Mouse (Mus musculus) Muller cell, postnatal 12 days (primary cell): ENCODE results near the gene Car6.
A peak's percentile ranks its signal among the peaks of the same experiment; 100 is the strongest.

ENCODE experiments used
- DNase-seq: peaks from one replicate; pipeline ENCODE4 v3.0.0-alpha.2; 2015; ENCODE audit errors: inconsistent ontology term

Car6 gene

DNA sequence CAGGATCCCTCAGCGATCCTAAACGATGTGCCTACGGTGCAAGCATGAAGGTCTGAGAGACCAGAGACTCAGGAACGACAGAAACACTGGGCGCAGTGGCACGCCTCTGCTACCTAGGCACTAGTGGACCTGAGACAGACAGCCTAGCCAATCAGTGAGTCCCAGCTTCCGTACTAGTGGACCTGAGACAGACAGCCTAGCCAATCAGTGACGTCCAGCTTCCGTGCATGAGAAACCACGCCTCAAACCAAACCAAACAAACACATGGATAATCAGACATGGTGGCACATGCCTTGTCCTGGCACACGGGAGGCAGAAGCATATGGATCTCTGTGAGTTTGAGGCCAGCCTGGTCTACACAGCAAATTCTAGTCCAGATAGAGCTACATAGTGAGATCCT, 12.9 kb downstream of the Car6 start:
- DNase-seq = no peak

DNA sequence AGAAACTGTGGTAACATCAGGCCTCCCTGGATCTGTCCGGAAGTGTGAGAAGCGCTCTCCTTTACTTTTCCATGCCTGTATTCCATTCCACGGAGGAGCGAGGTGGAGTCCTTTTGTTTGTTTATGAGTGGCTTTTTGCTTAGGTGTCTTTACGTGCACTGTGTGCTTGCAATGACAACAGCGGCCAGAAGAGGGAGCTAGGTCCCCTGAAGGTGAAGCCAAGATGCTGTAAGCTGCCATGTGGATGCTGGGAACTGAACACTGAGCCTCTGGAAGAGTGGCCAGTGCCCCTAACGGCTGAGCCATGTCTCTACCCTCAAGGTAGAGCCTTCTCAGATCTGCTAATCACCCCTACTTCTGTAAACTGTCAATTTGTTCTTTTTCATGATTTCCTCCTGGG, 19.8 kb downstream of the Car6 start:
- no peak for DNase-seq

DNA sequence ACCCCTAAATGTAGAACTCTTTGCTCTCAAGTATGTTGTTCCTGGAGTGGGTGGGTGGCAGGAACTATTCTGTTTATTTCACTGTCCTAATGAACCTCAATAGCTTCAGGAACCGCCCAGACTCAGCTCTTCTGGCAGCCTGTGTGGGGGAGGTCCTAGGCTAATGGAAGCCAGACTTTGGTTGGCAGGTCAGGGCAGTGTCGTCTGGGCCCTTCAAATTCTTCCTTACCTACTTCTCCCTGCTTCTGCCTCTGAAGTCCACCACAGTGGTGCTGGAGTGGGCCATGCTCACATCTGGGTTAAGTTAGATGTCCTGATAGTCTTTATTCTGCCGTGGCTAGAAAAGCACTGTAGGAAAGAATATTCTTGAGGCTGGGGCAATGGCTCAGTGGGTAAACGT, 23.0 kb downstream of the Car6 start:
- DNase-seq = no peak

DNA sequence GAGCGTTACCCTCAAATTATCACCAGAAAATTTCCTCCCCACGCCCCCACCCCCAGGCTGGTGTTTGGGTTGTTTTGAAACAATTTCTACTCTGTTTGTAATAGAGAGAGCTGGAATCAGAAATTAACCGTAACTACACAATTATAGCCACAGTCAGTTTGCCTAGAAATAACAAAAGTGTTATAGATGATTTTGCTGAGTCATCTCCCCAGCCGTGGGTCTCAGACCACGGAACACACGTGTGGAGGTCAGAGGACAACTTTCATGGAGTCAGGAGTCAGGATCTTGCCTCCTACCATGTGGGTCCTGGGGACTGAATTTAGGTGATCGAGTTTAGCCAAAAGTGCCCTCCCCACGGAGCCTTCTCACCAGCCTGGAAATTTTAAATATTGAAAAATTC, 24.0 kb downstream of the Car6 start:
- no peak for DNase-seq

DNA sequence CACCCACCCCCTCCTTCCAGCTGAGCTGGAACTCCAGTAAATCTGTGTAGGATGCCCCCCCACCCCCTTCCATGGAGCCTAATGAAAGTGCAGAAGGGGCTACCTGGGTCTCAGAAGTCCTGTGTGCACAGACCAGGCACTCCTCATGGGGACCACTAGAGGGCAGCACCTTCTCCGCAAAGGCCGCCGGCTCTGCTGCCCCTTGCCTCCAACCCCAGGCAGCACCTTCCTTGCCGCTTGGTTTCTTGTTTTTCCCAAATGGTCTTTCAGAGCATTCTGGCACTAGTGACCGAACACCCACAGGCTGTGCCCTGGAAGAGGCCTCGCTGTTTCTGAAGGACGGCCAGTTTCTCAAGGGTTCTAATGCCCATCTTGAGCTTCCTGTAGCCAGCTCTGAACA, 24.6 kb downstream of the Car6 start:
- peak; percentile 53 for DNase-seq

DNA sequence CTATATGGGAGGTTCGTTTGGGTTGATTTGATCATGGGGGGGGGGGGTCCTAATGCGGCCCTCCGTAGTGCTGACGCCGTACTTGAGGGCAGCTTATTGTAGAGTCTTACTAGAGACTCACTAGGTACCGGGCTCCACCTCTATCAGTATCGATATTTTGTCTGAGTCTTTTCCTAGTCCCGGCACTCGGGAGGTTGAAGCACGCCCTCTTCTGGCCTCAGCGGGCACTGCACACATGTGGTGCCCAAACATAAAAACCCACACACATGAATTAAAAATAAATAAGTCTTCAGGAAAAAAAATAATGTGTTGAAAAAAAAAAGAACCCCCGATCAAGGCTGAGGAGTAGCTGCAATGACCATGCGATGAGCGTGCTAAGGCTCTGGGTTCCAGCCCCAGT, 27.1 kb downstream of the Car6 start:
- DNase-seq = no peak

DNA sequence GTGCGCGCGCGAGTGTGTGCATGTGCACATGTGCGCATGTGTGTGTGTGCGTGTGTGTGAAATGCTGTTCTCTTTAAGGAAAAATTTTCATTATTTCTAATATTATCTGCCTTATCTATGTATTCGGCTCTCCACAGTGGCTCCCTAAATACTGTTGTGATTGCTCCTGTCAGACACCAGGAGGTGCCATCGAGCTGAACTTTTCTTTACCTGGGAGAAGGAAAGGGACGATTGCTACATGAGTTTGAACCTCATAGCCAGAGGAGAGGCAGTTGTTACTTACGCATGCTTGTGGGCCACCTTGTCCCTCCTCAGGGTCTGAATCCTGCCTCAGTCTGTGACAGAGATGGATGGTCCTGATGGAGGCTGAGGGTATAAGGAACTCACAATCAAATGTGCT, 27.9 kb downstream of the Car6 start:
- peak; percentile 21 for DNase-seq

DNA sequence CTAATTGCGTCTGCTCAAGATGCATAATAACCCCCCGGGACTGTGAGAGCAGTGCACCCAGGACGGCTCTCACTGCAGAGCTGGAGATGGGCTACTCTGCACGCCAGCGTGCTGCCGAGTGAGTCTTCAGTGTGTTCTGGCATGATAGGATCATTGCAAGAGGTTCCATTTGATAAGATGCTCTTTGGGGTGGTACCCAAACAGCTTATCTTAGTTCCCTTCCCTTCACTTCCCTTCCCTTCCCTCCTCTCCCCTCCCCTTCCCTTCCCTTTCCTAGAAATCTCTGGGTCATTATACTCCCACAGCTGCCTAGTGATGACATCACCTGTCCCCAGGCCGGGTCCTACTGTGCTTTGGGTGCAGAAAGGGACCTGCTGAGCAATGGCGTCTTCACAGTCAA, 29.0 kb downstream of the Car6 start:
- DNase-seq = no peak

DNA sequence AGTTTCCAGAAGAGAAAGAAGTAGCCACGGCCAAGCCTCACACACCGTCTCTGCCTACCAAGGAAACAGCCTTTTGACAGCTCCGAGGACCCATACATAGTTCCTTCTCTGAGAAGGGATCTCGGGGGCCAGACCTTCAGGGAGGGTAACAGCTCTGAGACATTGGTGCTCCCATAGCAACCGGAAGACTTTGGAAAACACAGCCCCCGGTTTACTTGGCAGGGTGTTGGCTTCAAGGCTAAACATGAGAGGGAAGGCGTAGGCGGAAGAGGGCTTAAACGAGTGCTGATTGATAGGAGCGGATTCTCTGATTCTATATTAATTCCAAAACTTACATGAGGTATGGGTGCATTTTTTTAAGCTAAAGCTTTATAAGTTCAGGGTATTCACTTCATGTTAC, 32.7 kb downstream of the Car6 start:
- no peak for DNase-seq

DNA sequence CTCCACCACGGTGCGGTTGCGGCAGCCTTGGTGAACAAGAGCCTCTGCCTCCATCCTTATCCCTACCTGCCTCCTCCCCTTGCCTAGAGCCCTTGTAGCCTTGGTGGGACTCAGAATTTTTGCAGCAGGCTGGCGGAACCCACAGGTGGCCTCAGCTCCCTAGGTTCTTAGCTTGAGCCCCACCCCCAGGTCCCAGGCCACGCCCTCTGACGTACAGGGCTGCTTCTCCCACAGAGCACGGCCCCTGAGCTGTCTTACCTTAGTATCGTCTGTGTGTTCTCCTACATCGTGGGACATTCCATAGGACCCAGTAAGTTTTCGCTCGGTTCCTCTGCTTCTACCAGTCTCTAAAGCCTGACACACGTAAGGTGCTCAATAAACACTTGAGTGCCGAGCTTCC, 36.3 kb downstream of the Car6 start:
- DNase-seq = no peak

DNA sequence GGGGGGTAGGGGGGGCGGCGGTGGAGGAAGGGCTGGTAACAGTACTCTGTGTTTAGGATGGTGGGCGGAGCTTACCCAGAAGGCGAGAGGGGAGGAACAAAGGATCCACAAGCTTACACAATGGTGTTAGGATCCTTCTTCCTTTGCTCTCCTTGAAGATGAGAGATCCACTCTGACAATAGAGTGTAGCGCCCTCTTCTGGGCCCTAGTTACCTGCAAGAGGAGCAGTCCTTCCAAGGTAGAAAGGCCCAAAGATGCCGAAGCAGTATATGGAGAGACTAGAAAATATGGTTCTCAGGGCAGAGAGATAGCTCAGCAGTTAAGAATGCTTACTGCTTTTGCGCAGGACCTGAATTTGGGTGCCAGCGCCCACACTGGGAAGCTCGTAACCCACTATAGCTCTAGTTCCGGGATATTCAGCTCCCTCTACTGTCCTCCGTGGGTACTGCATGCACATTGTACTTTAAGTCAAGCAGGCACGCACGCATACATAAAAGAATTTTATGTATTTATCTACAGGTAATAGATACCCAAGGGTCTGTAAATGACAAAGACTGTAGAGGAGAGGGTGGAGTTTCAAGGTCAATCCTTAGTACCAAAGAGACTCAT, 38.5 kb downstream of the Car6 start:
- no peak for DNase-seq

DNA sequence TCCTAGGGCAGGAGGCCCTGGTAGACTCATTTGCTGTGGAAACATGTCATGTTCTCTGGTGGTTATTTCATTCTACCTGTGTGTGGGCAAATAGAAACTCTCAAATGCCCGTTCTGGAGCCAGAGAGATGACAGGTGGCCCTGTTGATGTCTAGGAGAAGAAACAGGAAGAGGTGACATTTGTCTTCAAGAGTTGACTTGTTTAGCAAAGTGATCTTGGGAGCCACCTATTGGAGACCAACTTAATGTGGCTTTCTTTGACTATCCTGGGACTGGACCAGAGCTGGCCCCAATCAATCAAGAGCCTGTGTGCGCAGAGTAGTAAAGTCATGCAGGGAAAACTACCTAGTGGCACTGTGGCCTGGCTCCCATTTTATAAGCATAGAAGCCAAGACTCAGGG, 41.7 kb downstream of the Car6 start:
- no peak for DNase-seq

DNA sequence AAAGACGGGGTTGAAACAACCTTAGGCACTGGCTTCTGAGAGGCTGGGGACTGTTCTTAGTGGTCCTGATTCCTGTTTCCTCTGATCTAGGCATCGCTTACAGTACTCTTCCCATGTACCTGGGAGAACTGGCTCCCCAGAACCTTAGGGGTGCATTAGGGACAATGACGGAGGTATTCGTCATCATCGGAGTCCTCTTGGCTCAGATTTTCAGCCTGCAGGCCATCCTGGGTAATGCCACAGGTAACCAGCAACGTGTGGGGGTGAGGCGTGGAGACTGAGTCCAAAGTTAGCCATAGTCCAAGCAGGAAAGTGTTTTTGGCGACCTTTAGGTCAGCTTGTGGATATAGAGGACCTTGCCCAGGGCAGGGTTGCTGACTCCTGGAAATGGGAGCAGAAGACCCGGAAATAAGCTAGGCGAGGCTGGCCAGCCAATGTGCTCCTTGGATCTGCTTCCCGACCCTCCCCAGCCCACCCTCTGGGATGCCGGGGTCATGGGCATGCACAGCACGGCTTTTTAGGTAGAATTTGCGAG, 43.7 kb downstream of the Car6 start:
- DNase-seq = no peak

DNA sequence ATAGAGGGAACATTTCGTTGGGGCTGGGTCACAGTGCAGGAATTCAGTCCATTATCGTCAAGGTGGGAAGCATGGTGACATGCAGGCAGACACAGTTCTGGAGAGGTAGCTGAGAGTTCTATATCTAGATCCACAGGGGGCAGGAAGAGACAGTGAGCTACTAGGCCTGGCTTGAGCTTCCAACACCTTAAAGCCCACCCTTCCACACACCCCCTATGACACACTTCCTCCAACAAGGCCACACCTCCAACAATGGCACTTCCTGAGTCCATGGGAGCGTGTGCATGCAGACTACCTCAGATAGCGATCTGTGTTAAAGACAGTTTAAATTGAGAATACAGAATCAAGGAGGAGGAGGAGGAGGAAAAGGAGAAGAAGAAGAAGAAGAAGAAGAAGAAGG, 45.4 kb downstream of the Car6 start:
- no peak for DNase-seq

DNA sequence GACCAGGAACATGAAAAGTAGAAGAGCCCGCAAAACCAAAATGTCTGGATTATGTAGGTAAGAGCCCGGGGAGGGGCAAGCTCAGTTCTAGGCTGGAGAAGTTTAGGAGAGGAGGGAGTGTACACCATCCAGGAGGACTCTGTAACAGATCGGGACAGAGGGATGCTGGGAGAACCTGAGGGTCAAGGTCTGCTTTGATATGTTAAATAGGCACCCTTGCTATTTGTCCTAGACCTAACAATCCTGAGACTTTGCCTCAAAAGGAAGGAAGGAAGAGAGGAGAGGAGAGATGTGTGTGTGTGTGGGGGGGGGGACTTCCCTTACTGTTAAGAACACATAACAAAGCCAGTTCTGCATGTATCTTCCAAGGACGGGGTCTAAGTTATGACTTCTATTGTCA, 45.8 kb downstream of the Car6 start:
- no peak for DNase-seq

DNA sequence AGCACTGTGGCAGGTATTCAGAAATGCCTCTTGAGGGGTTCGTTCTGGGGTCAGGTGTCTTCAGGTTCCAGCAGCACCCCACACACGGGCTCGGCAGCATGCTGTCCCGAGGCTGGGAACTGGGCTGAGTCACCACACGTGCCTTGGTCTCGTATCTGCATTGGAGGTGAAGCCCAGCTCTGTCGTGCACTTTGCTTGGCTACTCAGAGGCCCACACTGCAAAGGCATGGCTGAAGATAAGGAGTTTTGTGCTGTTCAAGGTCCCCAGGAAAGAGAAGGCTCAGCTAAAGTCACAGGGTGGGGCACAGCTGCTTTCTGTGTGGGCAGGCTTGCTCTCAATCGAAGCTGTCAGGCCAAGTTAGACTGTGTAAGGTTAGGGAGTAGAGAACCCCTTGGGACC, 48.6 kb downstream of the Car6 start:
- no peak for DNase-seq

DNA sequence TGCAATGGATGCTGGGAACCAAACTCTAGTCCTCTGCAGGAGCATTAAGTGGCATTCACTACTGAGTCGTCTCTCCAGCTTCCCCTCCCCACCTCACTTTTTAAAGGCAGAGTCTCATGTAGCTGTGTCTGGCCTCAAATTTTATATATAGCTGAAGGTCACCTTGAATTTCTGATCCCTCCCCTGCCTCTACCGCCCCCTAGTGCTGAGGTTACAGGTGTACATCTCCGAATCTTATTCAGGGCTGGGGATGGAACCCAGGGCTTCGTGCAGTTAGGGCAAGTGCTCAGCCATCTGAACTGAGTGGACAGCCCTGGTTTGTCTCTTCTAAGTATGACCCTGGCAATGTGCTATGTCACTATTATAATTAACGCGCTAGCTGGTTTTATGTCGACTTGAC, 50.1 kb downstream of the Car6 start:
- no peak for DNase-seq

DNA sequence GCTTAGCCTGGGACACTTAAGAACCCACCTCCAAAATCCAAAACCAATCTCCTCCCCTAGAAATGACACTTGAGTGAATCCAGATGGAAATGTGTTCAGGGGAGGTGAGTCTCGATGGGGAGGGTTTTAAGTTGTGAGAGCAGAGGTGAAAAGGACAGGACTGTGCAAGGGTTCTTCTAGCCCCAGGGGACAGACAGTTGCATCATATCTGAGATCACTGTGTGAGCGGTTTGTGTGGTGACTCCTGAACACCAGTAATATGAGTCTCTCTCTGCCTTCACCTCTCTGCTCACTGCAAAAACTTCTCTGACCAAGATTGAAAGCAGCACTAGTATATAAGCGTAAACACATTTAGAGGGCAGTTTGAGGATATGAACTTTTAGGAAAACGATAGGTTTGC, 54.8 kb downstream of the Car6 start:
- DNase-seq = no peak

DNA sequence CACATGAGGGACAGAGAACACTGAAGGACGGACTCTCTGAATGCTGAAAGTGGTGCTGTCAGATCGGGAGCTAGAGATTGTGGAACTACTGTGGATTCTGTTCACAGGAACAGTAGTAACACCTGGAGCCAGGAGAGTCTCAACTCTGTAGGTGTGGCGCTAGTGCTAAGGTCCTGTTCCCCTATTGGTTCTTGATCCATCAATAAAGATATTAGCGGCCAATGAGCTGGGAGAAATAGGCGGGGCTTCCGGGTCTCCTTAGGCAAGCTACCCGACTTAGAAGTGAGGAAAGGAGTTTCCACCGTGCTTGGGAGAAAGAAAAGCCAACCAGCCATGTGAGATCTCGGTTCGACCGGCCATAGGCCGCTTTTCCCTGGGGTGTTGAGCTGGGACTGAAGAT, 56.9 kb downstream of the Car6 start:
- DNase-seq = no peak

DNA sequence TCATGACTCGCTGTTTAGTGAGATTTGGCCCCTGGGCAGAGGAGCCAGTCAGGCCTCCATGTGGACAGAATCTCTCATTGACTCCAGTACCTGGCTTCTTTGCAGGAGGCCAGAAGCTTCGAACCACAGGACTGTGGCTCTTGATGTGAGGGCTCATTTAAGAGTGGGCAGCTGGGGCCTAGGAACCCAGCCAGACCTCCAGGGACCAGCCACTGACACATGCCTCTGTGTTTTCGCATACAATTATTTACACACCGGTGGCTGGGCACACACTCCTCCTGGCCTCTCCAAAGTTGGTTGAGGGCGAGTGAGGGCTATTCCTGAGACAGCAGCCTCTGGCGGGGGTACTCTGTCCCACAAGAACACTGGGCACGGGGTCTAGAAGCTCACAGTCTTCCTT, 60.8 kb downstream of the Car6 start:
- no peak for DNase-seq

DNA sequence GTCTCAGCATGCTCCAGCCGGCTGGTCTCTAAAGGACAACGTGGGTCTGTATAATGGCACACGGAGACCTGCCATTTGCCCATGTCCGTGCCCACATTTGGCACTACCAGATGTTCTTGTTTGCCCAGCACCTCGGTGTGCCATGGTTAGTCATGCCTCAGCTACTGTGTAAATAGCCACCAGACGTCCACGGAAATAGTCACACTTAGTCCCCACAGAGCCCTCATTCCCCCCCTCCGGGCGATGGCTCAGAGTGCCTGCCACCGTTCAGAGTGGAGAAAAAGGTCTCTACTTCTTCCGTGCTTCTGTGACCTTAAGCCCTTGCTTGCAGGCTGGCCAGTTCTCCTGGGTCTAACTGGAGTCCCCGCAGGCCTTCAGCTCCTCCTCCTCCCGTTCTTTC, 62.0 kb downstream of the Car6 start:
- no peak for DNase-seq

DNA sequence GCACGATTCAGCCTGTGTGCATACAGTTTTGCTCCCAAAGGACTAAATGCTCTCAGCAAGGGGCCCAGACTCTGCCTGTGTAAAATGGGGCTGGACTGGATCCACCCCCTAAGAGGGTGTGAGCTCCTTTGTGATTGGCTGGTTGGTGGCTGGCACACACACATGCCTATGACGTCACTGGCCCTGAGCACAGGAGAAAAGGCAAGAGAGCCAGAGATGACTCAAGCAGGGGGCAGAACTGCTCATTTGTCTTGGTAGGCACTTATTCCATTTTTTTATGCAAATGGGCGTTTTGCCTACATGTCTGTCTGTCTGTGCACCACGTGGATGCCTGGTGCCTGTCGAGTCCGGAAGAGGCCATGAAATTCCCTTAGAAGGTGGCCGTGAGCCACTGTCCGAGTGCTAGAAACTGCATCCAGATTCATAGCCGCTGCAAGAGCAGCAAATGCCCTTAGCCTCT, 63.0 kb downstream of the Car6 start:
- peak; percentile 89 for DNase-seq

DNA sequence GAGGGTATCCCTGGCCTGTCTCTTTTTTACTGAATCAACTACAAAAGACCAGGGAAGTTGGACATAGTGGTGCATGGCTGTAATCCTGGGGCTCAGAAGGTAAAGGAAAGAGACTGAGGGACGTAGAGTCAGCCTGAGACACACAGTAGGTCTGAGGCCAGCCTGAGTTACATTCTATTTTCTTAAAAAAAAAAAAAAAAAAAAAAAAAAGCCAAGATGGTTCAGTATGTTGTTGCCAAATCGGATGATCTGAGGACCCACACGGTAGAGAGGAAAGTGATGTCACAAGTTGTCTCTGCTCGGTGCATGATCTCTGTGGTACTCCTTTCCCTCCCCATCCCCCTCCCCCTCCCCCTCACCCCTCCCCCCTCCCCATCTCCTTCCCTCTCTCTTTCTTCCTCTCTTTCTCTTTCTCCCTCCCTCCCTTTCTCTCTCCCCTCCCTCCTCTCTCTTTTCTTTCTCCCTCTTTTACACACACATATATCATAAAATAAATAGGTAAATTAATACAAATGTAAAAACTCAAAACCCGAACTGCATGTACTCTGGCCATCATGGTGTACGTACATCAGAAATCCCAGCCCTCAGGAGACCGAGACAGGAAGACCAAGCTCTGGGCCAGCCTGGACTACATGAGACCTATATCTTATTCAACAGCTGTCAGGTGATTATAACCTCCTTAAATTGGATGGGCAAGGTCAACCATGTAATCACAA, 63.6 kb downstream of the Car6 start:
- no peak for DNase-seq
